Mouse (Mus musculus) midbrain, embryonic 16.5 days (tissue): ENCODE data around the gene Rhoa. TPM values are rescaled to one million over a fixed set of nuclear protein-coding genes. Genes with fewer than 3 reads are reported as not detected.

Source experiments
- ATAC-seq: fragments of 200-750 bp; cut with Nextera tagmentation; 2 replicates; pipeline ENCODE4 v1.8.0; 2017; ENCODE audit warnings: moderate TSS enrichment
- H3K27ac ChIP-seq: fragments of 300-500 bp; sonication (generic); 2 replicates; pipeline ENCODE4 v1.5.1; 2014; ENCODE audit warnings: mild to moderate bottlenecking, low read length, mixed read lengths
- H3K27me3 ChIP-seq: fragments of 300-500 bp; sonication (generic); 2 replicates; pipeline ENCODE4 v1.6.1; 2014; ENCODE audit warnings: low read depth, low read length, mixed read lengths; ENCODE audit not compliant: control insufficient read depth, insufficient read depth
- H3K36me3 ChIP-seq: fragments of 300-500 bp; sonication (generic); 2 replicates; pipeline ENCODE4 v1.6.1; 2014; ENCODE audit warnings: mild to moderate bottlenecking, low read length, moderate library complexity, mixed read lengths; ENCODE audit not compliant: control insufficient read depth, insufficient read depth
- H3K4me1 ChIP-seq: fragments of 300-500 bp; sonication (generic); 2 replicates; pipeline ENCODE4 v1.6.1; 2014; ENCODE audit warnings: mild to moderate bottlenecking, low read length, mixed read lengths; ENCODE audit not compliant: control insufficient read depth, insufficient read depth
- H3K4me2 ChIP-seq: fragments of 300-500 bp; sonication (generic); 2 replicates; pipeline ENCODE4 v1.6.1; 2014; ENCODE audit warnings: mild to moderate bottlenecking, low read length, mixed read lengths
- H3K4me3 ChIP-seq: fragments of 300-500 bp; sonication (generic); 2 replicates; pipeline ENCODE4 v1.5.1; 2014; ENCODE audit warnings: low read depth, mild to moderate bottlenecking, low read length, moderate library complexity, mixed read lengths
- H3K9ac ChIP-seq: fragments of 300-500 bp; sonication (generic); 2 replicates; pipeline ENCODE4 v1.6.1; 2014; ENCODE audit warnings: low read depth, low read length, mixed read lengths
- H3K9me3 ChIP-seq: fragments of 300-500 bp; sonication (generic); replicated peaks from 2 replicates; pipeline ENCODE4 v1.6.1; 2014; ENCODE audit warnings: mild to moderate bottlenecking, low read length, mixed read lengths; ENCODE audit not compliant: control insufficient read depth, poor library complexity, severe bottlenecking
- whole genome bisulfite sequencing: fragments of 180-500 bp; shearing (Covaris S2); extraction: QIAGEN DNeasy Blood & Tissue Kit; methylation state at CpG from one replicate; pipeline ENCODE4 v1.1.7; 2014; 5-methylcytosine and 5-hydroxymethylcytosine counted together
- polyA plus RNA-seq: library from polyadenylated mRNA; unstranded; fragments of >200 nt; fragmentation: Nextera tagmentation; extraction: Ambion mirVana; gene quantifications from 2 replicates; pipeline ENCODE4 v1.2.1, GENCODE M21; 2015

Rhoa gene
- polyA plus RNA-seq, result 273 and 286 TPM in 2 replicates

DNA sequence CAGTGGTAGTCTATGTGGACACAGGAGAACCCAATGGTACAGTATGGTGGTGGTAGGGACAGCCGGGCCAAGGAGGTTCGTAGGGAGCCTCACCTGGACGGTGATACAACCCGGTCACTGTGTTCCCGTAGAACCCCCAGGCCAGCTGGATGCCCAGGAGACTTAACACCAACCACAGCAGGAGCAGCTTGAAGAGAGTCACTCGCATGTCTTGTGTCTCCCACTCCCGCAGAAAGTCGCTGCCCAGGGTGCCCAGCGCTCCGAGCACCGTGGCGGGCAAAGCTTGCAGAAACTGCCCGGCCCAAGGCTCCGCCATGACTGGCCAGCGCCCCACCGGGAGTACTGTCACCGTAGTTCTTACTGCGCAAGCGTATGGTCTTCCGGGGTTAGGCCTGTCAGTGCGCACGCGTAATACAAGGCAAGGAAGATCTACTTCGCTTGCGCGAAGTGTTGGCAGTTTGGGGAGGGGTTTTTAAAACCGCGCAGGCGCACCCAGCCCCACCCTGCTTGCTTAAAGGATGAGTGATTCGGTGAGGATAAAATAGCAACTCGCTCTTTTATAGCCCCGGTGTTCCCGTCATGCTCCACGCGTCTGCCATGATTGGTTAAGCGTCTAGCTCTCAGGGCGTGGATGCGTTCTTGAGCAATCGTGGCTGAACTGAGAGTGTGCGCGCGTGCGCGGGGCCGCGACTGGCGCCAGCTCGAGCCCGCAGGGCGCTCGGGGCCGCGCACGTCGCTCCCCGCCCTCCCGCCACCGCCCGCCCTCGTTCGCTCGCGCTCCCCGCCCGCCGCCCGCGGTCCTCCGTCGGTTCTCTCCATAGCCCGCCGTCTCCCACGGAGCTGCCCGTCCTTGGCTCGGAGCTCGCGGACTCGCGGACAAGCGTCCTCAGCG, at the start of gene Rhoa, which contains the start of gene Tcta:
Gene Rhoa (plus strand): TSS at position 501 of the 892 bp plus-strand sequence.
Gene Tcta (minus strand): TSS at position 532 of the 892 bp plus-strand sequence.
- Histone ChIP-seq H3K4me3 (peak within 1 kb of the TSS; percentile 94), H3K9ac (peak within 1 kb of the TSS; percentile 97), H3K4me1 (peaks cover 40% of the 10 kb centered on the region), H3K27ac (peak within 1 kb of the TSS; percentile 99), H3K36me3 (peaks cover 10% of the 10 kb centered on the region; the same call in 1 of the 2 replicates), H3K4me2 (peak within 1 kb of the TSS; percentile 78), H3K27me3 (no peaks in the 10 kb centered on the region), H3K9me3 (no peaks in the 10 kb centered on the region)
- peak; percentile 98 for ATAC-seq
- under 1% methylated on average over 79 of the region's 81 CpGs for WGBS

DNA sequence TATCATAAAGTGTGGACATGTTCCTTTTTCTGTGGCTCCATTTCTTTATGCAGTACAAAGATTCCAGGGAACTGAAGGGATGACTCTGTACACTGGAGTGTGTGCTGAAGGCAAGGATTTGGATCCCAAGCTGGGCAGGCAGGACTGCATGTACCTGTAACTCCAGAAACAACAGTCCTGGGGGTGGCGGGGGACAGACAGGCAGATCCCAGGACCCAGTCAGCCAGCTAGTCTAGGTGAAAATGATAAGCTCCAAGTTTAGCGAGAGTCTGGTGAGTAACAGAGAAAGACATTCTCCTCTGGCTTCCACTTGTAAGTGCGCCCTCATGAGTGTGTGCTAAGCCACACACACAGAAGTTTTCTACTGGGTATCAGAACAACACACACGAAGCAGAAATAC, 45.4 kb upstream of the Rhoa start:
- WGBS, result 90% methylated on average over 4 of the region's 4 CpGs
- ATAC-seq, result no peak
- Histone ChIP-seq H3K4me2 (no peak overlapping the region), H3K36me3 (no peaks in the 10 kb centered on the region), H3K4me1 (peaks cover 17% of the 10 kb centered on the region), H3K4me3 (no peak overlapping the region), H3K9me3 (no peaks in the 10 kb centered on the region), H3K27ac (no peak overlapping the region), H3K27me3 (no peaks in the 10 kb centered on the region), H3K9ac (no peak overlapping the region)

DNA sequence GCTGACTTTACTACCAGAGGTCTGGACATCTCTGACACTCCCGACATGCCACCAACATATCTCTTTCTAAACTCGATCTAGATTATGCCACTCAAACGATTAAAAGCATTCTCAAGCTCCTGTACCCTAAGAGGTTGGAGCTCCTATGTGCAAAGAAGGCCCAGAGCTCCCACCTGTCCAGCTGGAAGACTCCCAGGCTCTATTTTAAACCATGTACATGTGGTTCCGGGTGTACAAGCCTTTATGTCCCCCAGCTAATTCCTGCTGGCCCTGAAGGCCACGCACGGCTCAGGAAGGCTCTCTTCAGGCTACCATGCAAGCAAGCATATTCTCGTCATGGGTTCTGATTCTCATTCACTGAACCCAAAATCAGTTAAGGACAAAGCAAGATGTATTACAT, 44.1 kb upstream of the Rhoa start:
- H3K4me1 ChIP-seq, result peaks cover 17% of the 10 kb centered on the region
- H3K9ac ChIP-seq, result no peak overlapping the region
- H3K27ac ChIP-seq, result no peak overlapping the region
- no peak for ATAC-seq
- no peak overlapping the region for H3K4me3 ChIP-seq
- no peaks in the 10 kb centered on the region for H3K27me3 ChIP-seq
- H3K4me2 ChIP-seq, result peak overlapping the region; percentile 65
- WGBS, result 82% methylated on average over 7 of the region's 7 CpGs
- H3K9me3 ChIP-seq, result no peaks in the 10 kb centered on the region
- H3K36me3 ChIP-seq, result no peaks in the 10 kb centered on the region

DNA sequence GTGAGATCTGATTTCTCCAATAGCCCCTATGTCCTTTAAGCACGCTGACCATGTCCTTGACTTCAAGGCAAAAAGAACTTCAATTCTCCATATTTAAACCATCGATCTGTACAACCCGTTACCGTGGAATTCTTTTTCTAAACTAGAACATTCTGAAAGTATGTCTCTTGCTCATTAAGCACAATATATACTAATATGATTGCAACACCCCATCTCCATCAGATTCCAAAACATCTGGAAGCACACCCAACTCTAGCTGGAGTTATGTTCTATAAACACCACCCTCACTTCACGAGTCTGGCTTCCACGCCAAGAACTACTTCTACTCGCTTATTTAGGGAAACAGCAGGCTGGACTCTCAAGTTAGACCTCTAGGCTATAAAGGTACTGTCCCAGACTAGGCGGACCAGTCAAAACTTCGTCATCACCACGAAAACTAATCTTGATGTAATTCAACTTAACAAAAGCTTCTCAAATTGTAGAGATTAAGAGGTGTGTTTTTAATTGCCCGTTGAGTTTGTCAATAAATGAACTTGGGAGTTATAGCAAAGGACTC, 43.4 kb upstream of the Rhoa start:
- no peaks in the 10 kb centered on the region for H3K27me3 ChIP-seq
- peak overlapping the region; percentile 65 for H3K4me2 ChIP-seq
- 44% methylated on average over 11 of the region's 11 CpGs for WGBS
- H3K9ac ChIP-seq, result peak overlapping the region; percentile 85
- peaks cover 17% of the 10 kb centered on the region for H3K4me1 ChIP-seq
- ATAC-seq, result no peak
- peak overlapping the region; percentile 92 for H3K4me3 ChIP-seq
- no peaks in the 10 kb centered on the region for H3K36me3 ChIP-seq
- peak overlapping the region; percentile 86 for H3K27ac ChIP-seq
- no peaks in the 10 kb centered on the region for H3K9me3 ChIP-seq

DNA sequence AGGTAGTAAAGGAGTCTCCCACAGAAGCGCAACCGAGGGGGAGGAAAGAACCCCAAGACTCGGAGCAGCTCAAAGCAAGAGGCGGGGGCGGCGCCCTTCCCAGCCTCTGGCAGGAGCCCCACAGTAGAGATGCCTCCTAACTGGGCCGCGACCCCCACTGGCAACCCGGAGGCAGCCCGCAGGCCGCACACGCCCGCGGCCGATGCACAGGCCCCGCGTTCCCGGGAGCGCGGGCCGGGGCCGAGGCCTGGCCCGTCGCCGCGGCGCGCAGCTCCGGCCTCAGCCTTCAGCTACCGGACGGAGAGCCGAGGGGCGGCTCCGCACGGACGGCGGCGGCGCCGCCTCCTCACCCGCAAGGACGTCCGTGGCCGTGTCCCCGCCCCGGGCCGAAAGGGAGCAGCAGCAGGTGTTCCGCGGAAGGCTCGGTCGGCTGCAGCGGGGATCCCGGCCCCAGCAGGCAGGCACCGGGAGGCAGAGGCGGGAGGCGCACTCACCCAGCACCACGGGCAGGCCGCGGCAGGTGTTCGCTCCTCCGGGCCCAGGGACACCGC, 42.7 kb upstream of the Rhoa start:
- H3K9ac ChIP-seq, result peak overlapping the region; percentile 85
- peak; percentile 63 for ATAC-seq
- H3K27me3 ChIP-seq, result no peaks in the 10 kb centered on the region
- H3K9me3 ChIP-seq, result no peaks in the 10 kb centered on the region
- peak overlapping the region; percentile 65 for H3K4me2 ChIP-seq
- no peaks in the 10 kb centered on the region for H3K36me3 ChIP-seq
- under 1% methylated on average over 48 of the region's 62 CpGs for WGBS
- peak overlapping the region; percentile 86 for H3K27ac ChIP-seq
- peak overlapping the region; percentile 92 for H3K4me3 ChIP-seq
- H3K4me1 ChIP-seq, result peaks cover 17% of the 10 kb centered on the region

DNA sequence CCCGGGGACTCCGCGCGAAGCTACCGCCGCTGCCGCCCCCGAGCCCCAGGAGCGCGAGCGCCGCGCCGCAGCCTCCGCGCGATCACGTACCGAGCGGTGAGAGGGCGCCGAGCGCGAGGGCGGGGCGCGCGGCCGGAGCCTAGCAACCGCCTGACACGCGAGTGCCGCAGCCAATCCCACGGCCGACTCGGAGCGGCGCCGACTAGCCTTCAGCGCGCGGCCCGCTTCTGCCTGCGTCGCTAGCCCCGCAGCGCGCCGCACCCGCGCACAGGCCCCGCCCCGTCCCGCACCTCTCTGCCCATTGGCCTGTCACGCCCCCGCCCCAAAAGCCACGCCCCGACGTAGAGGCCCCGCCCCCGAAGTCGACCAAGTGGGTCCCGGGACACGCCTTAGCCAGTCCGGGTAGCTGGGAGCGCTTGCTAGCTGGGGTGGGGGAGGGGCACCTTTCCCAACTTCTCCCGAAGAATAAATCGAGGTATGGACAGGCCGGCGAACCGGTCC, 42.2 kb upstream of the Rhoa start, which contains the start of gene Dag1:
Gene Dag1 (minus strand): TSS at position 269 of the 501 bp plus-strand sequence.
- no peaks in the 10 kb centered on the region for H3K9me3 ChIP-seq
- H3K4me1 ChIP-seq, result peaks cover 17% of the 10 kb centered on the region
- no peaks in the 10 kb centered on the region for H3K27me3 ChIP-seq
- WGBS, result under 1% methylated on average over 68 of the region's 71 CpGs
- H3K4me3 ChIP-seq, result peak within 1 kb of the TSS; percentile 92
- no peaks in the 10 kb centered on the region for H3K36me3 ChIP-seq
- peak within 1 kb of the TSS; percentile 86 for H3K27ac ChIP-seq
- peak within 1 kb of the TSS; percentile 65 for H3K4me2 ChIP-seq
- peak; percentile 99 for ATAC-seq
- H3K9ac ChIP-seq, result peak within 1 kb of the TSS; percentile 85

DNA sequence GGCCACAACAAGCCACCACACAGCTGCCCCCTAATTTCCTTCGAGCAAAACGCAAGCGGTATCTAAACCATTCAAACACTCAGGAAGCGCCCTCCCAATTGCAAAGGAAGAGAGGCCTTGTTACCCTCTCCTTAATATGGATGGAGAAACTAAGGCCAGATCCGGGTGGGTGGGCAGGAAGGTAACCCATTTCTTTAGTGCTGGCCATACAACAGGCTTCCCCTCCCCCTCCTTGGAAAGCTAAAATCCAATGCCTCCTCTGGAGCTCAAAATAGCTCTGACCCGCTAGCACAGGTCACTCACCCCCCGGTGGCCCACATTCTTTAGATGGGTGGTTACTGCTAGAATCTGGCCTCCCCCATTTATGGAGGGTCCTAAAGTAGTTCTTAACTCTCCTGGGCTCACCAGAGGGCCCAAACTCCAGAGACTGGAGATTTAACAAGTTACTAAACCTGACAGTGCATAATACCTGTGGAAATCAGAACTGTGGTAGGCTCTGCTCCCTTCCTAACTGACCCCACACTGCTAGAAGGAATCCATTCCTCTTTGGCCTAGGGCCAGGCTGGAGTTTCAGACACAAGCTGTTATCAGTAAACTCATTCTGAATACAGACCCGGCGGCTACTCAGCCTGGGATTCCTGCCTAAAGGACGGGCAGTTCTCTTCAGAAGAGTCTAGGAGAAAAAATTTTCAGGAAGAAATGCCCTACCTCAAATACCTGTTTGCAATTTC, 41.6 kb upstream of the Rhoa start:
- Histone ChIP-seq H3K36me3 (no peaks in the 10 kb centered on the region), H3K4me2 (peak overlapping the region; percentile 65), H3K4me1 (peaks cover 17% of the 10 kb centered on the region), H3K9me3 (no peaks in the 10 kb centered on the region), H3K9ac (peak overlapping the region; percentile 85; the same call in 1 of the 2 replicates), H3K4me3 (peak overlapping the region; percentile 92), H3K27ac (peak overlapping the region; percentile 66), H3K27me3 (no peaks in the 10 kb centered on the region)
- ATAC-seq, result no peak
- 19% methylated on average over 10 of the region's 10 CpGs for WGBS

DNA sequence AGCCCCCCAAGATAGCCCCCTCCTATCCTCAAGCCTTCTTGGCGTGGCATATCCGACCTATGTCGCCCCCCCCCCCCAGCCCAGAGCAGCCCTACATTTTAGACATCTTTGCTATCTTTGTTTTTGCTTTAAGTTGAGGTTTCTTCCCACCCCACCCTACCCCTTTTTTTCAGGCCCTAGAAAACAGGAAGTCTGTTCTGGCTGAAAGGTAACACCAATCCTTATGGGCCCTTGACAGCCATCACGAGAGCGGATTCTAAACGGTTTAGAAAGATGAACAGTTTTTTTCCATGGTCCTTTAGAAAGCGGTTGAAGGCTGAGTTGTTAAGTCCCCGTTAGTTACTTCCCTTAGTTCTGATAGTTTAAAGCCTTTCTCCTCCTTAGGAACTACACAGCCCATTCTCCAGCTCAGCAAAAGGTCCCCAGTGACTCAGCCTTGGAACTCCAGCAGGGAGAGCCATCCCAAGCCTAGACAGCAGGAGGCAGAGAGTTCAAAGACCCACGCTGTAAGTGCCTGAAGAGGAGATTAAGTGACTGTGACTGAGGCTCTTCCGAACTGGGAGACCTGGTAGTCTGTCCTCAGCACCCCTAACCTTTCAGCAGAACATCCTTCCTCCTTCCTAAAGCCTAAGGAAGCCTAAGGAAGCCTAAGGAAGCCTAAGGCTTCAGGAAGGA, 39.5 kb upstream of the Rhoa start:
- H3K4me3 ChIP-seq, result no peak overlapping the region
- H3K4me2 ChIP-seq, result no peak overlapping the region
- no peak overlapping the region for H3K27ac ChIP-seq
- WGBS, result 54% methylated on average over 8 of the region's 10 CpGs
- no peaks in the 10 kb centered on the region for H3K36me3 ChIP-seq
- H3K9ac ChIP-seq, result no peak overlapping the region
- no peaks in the 10 kb centered on the region for H3K9me3 ChIP-seq
- no peak for ATAC-seq
- H3K27me3 ChIP-seq, result no peaks in the 10 kb centered on the region
- peaks cover 17% of the 10 kb centered on the region for H3K4me1 ChIP-seq
